8 mouse cellular contexts compared by ENCODE assay signal in the genomic region with DNA sequence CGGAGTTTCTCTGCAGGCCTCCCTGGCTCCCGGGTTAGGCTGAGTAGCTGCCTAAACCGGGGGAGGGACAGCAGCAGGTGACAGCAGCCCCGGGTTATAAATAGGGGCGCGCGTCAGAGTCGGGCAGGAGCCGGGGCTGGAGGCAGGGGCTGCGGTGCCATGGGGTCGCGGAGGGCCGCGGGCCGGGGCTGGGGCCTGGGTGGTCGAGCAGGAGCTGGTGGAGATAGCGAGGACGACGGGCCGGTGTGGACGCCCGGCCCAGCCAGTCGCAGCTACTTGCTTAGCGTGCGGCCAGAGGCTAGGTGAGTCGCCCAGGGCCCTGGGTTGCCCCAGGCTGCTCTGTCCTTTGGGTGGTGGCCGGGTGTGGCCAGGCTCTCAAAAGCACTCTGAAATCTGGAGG. TPM values are rescaled to one million over a fixed set of nuclear protein-coding genes. Genes with fewer than 3 reads are reported as not detected.
DNase-seq lines count a peak whose midpoint lies in the region; ATAC-seq and TF ChIP-seq lines count a peak whose summit lies in the region.

TSS of gene Alpk3 (plus strand) at position 130 of the 400 bp plus-strand sequence.

- H3K27ac ChIP-seq in hindbrain, embryonic 10.5 days = peak within 1 kb of the TSS; percentile 68
- no peak within 1 kb of the TSS for H3K27ac ChIP-seq in hindbrain, embryonic 11.5 days (ENCODE audit: low read depth, low read length)
- H3K27ac ChIP-seq in MEL (ENCODE audit: control insufficient read depth, low read depth, low read length) = no peak within 1 kb of the TSS
- peak within 1 kb of the TSS; percentile 96 for H3K27ac ChIP-seq in heart, embryonic 10.5 days
- no peak within 1 kb of the TSS for H3K27ac ChIP-seq in cerebellum, adult 2 months (ENCODE audit: insufficient read depth, low read length)
- H3K27ac ChIP-seq in forebrain, embryonic 16.5 days (ENCODE audit: low read length) = no peak within 1 kb of the TSS

- TF ChIP-seq RAD21 in MEL (IDR thresholded peaks at IDR 0.05; ENCODE audit: low read depth, low read length) = no peak

- H3K4me1 ChIP-seq in hindbrain, embryonic 10.5 days (replicated peaks) = peaks cover 26% of the 10 kb centered on the region
- H3K4me1 ChIP-seq in hindbrain, embryonic 11.5 days (replicated peaks; ENCODE audit: control insufficient read depth, insufficient read depth, low read length) = no peaks in the 10 kb centered on the region
- peaks cover 5 to 23% of the 10 kb centered on the region in 2 experiments for H3K4me1 ChIP-seq in MEL (ENCODE audit: control insufficient read depth in 1 of 2, insufficient read depth in 2 of 2, low read length in 2 of 2)
- peaks cover 57% of the 10 kb centered on the region for H3K4me1 ChIP-seq in heart, embryonic 10.5 days
- no peaks in the 10 kb centered on the region for H3K4me1 ChIP-seq in cerebellum, adult 2 months (ENCODE audit: control insufficient read depth, insufficient read depth, low read length)
- H3K4me1 ChIP-seq in forebrain, embryonic 16.5 days (replicated peaks; ENCODE audit: control insufficient read depth, insufficient read depth, low read length) = no peaks in the 10 kb centered on the region

- ATAC-seq in hindbrain, embryonic 11.5 days (ENCODE audit: low FRiP score) = no peak
- ATAC-seq in forebrain, embryonic 16.5 days = no peak

- 0 out of 2 replicates have a peak, but pooled peaks cover 6% of the 10 kb centered on the region for H3K9me3 ChIP-seq in hindbrain, embryonic 10.5 days
- no peaks in the 10 kb centered on the region for H3K9me3 ChIP-seq in hindbrain, embryonic 11.5 days (ENCODE audit: control insufficient read depth, low read length)
- H3K9me3 ChIP-seq in MEL (replicated peaks; ENCODE audit: insufficient read depth, low read length) = no peaks in the 10 kb centered on the region
- H3K9me3 ChIP-seq in heart, embryonic 10.5 days = no peaks in the 10 kb centered on the region
- no peaks in the 10 kb centered on the region for H3K9me3 ChIP-seq in forebrain, embryonic 16.5 days (ENCODE audit: control insufficient read depth, low read length)

- 40% methylated on average over 27 of the region's 27 CpGs for WGBS in hindbrain, embryonic 10.5 days
- 31% methylated on average over 19 of the region's 27 CpGs for WGBS in hindbrain, embryonic 11.5 days
- WGBS in heart, embryonic 10.5 days = 4% methylated on average over 27 of the region's 27 CpGs
- 55% methylated on average over 27 of the region's 27 CpGs for WGBS in cerebellum, adult 2 months
- 49% methylated on average over 27 of the region's 27 CpGs for WGBS in forebrain, embryonic 16.5 days

- DNase-seq in hindbrain, embryonic 10.5 days (ENCODE audit: low spot score) = no peak
- DNase-seq in hindbrain, embryonic 11.5 days (ENCODE audit: low spot score) = no peak
- DNase-seq in MEL (ENCODE audit: low read depth, low spot score) = no peak
- DNase-seq in heart, embryonic 10.5 days (ENCODE audit: low spot score) = peak; percentile 90
- DNase-seq in liver = peak; percentile 64
- no peak for DNase-seq in cerebellum, adult 2 months
- DNase-seq in adrenal gland, adult 2 months = no peak

- no peak for TF ChIP-seq POLR2A in MEL (IDR thresholded peaks at IDR 0.05; ENCODE audit: control insufficient read depth in 1 of 2, insufficient read depth in 1 of 2, low read depth in 1 of 2, low read length in 2 of 2, poor library complexity in 1 of 2)
- TF ChIP-seq POLR2A in cerebellum, adult 2 months (IDR thresholded peaks at IDR 0.05; ENCODE audit: borderline replicate concordance, insufficient read depth, low read length) = no peak

- no peak within 1 kb of the TSS for H3K9ac ChIP-seq in hindbrain, embryonic 11.5 days (ENCODE audit: low read depth, low read length)
- H3K9ac ChIP-seq in MEL (ENCODE audit: control insufficient read depth, low read depth, low read length, poor library complexity, severe bottlenecking) = peak within 1 kb of the TSS; percentile 6; the same call in 1 of the 2 replicates
- H3K9ac ChIP-seq in forebrain, embryonic 16.5 days (replicated peaks; ENCODE audit: low read depth, low read length) = no peak within 1 kb of the TSS

- TF ChIP-seq EP300 in MEL (IDR thresholded peaks at IDR 0.05; ENCODE audit: low read depth in 1 of 2, low read length in 2 of 2) = no peak

- TF ChIP-seq CTCF in MEL (IDR thresholded peaks at IDR 0.05 in 2 of 3, conservative IDR thresholded peaks at IDR 0.05 in 1 of 3; ENCODE audit: control insufficient read depth in 1 of 3, insufficient read depth in 1 of 3, low read depth in 2 of 3, low read length in 3 of 3, poor library complexity in 1 of 3, severe bottlenecking in 1 of 3) = no peak
- no peak for TF ChIP-seq CTCF in cerebellum, adult 2 months (IDR thresholded peaks at IDR 0.05; ENCODE audit: borderline replicate concordance, insufficient read depth, low read depth, low read length)

- H3K27me3 ChIP-seq in hindbrain, embryonic 10.5 days (ENCODE audit: insufficient read depth, poor library complexity, severe bottlenecking) = 0 out of 2 replicates have a peak, but pooled peaks cover 3% of the 10 kb centered on the region
- no peaks in the 10 kb centered on the region for H3K27me3 ChIP-seq in hindbrain, embryonic 11.5 days (ENCODE audit: control insufficient read depth, insufficient read depth, low read length)
- no peaks in the 10 kb centered on the region for H3K27me3 ChIP-seq in MEL (ENCODE audit: control insufficient read depth in 1 of 2, insufficient read depth in 2 of 2, low read length in 2 of 2)
- H3K27me3 ChIP-seq in heart, embryonic 10.5 days (ENCODE audit: insufficient read depth, poor library complexity, severe bottlenecking) = no peaks in the 10 kb centered on the region
- H3K27me3 ChIP-seq in cerebellum, adult 2 months (ENCODE audit: control insufficient read depth, insufficient read depth, low read length) = no peaks in the 10 kb centered on the region
- H3K27me3 ChIP-seq in forebrain, embryonic 16.5 days (replicated peaks; ENCODE audit: control insufficient read depth, insufficient read depth, low read length) = no peaks in the 10 kb centered on the region

- H3K79me2 ChIP-seq in MEL (ENCODE audit: control insufficient read depth, insufficient read depth, low read length, poor library complexity) = no peaks in the 10 kb centered on the region

- no peak within 1 kb of the TSS for H3K4me2 ChIP-seq in hindbrain, embryonic 11.5 days (replicated peaks; ENCODE audit: low read depth, low read length)
- H3K4me2 ChIP-seq in forebrain, embryonic 16.5 days (ENCODE audit: low read length) = no peak within 1 kb of the TSS

- no peak within 1 kb of the TSS for H3K4me3 ChIP-seq in hindbrain, embryonic 10.5 days
- H3K4me3 ChIP-seq in hindbrain, embryonic 11.5 days (ENCODE audit: low read depth, low read length) = no peak within 1 kb of the TSS
- peak within 1 kb of the TSS in 1 of 2 experiments; percentile 10; a peak in 1 of 4 replicates for H3K4me3 ChIP-seq in MEL (ENCODE audit: control insufficient read depth in 1 of 2, insufficient read depth in 1 of 2, low read depth in 2 of 2, low read length in 2 of 2)
- H3K4me3 ChIP-seq in heart, embryonic 10.5 days = peak within 1 kb of the TSS; percentile 60
- H3K4me3 ChIP-seq in cerebellum, adult 2 months (replicated peaks; ENCODE audit: insufficient read depth, low read depth, low read length) = no peak within 1 kb of the TSS
- H3K4me3 ChIP-seq in forebrain, embryonic 16.5 days (replicated peaks; ENCODE audit: low read length) = no peak within 1 kb of the TSS

- H3K36me3 ChIP-seq in hindbrain, embryonic 10.5 days = no peaks in the 10 kb centered on the region
- H3K36me3 ChIP-seq in hindbrain, embryonic 11.5 days (ENCODE audit: control insufficient read depth, insufficient read depth, low read length) = no peaks in the 10 kb centered on the region
- peaks cover 0 to 16% of the 10 kb centered on the region in 2 experiments; a peak in 2 of 4 replicates for H3K36me3 ChIP-seq in MEL (ENCODE audit: control insufficient read depth in 1 of 2, insufficient read depth in 2 of 2, low read length in 2 of 2)
- H3K36me3 ChIP-seq in heart, embryonic 10.5 days = peaks cover 7% of the 10 kb centered on the region
- no peaks in the 10 kb centered on the region for H3K36me3 ChIP-seq in forebrain, embryonic 16.5 days (ENCODE audit: control insufficient read depth, insufficient read depth)

TF ChIP-seq in MEL, 35 proteins besides CTCF, POLR2A, EP300 and RAD21:
- TF ChIP-seq NRF1 (IDR thresholded peaks at IDR 0.05; ENCODE audit: insufficient read depth, low read depth, low read length, poor library complexity, severe bottlenecking) = no peak
- no peak for TF ChIP-seq TCF12 (IDR thresholded peaks at IDR 0.05; ENCODE audit: low read depth, low read length)
- TF ChIP-seq MXI1 (IDR thresholded peaks at IDR 0.05; ENCODE audit: low read depth, low read length) = no peak
- no peak for TF ChIP-seq ETS1 (IDR thresholded peaks at IDR 0.05; ENCODE audit: low read depth, low read length)
- no peak for TF ChIP-seq USF2 (IDR thresholded peaks at IDR 0.05; ENCODE audit: borderline replicate concordance in 1 of 2, insufficient read depth in 1 of 2, low read depth in 1 of 2, low read length in 2 of 2)
- no peak for TF ChIP-seq POLR2AphosphoS2 (IDR thresholded peaks at IDR 0.05; ENCODE audit: low read length)
- TF ChIP-seq E2F4 (IDR thresholded peaks at IDR 0.05; ENCODE audit: borderline replicate concordance, low read depth, low read length) = no peak
- TF ChIP-seq CHD1 (IDR thresholded peaks at IDR 0.05; ENCODE audit: low read depth, low read length) = no peak
- TF ChIP-seq MAFK (IDR thresholded peaks at IDR 0.05; ENCODE audit: borderline replicate concordance, low read depth, low read length) = no peak
- no peak for TF ChIP-seq BHLHE40 (IDR thresholded peaks at IDR 0.05; ENCODE audit: borderline replicate concordance, low read depth, low read length)

RNA-seq across cellular contexts. Expression of gene Alpk3, which starts in this region (rescaled TPM):
- 0.04 and 0.07 TPM in 2 replicates for polyA plus RNA-seq in hindbrain, embryonic 10.5 days (2016; fragmentation: Nextera tagmentation; extraction: Ambion mirVana)
- polyA plus RNA-seq in hindbrain, embryonic 11.5 days (2014; fragmentation: Nextera tagmentation; extraction: Ambion mirVana) = 0.13 and 0.14 TPM in 2 replicates
- under 0.01 TPM in 1 of 2 replicates, not detected in the other for total RNA-seq in MEL (2012; rRNA removed)
- polyA plus RNA-seq in MEL (2012; ENCODE audit: insufficient read depth in 1 of 2, insufficient read length in 2 of 2, low read depth in 1 of 2, low replicate concordance in 2 of 2, missing spikeins in 1 of 2) = under 1 TPM in 1 of 2 experiments, not detected in 1; 0.03 TPM
- polyA plus RNA-seq in heart, embryonic 10.5 days (2016; fragmentation: Nextera tagmentation; extraction: Ambion mirVana) = 15.1 and 31.8 TPM in 2 replicates
- 0.15 and 0.17 TPM in 2 replicates for polyA plus RNA-seq in cerebellum, adult 2 months (2012; rRNA removed)
- under 1 TPM; 0.17 to 0.24 TPM for total RNA-seq in adrenal gland, adult 2 months (2021)
- 0.03 TPM in 2 replicates for polyA plus RNA-seq in adrenal gland, adult 2 months (2012; rRNA removed)
- polyA plus RNA-seq in forebrain, embryonic 16.5 days (2015; fragmentation: Nextera tagmentation; extraction: Ambion mirVana) = 0.05 and 0.06 TPM in 2 replicates

Comparison
In these comparisons a context has a peak if more than half of its experiments do, and no peak if none do; other contexts are left out.
1. RNA of gene Alpk3 (polyA plus RNA-seq): 15.1 to 31.8 TPM in heart, embryonic 10.5 days; 0.15 to 0.17 TPM in cerebellum, adult 2 months, 0.13 to 0.14 TPM in hindbrain, embryonic 11.5 days, 0.04 to 0.07 TPM in hindbrain, embryonic 10.5 days, 0.05 to 0.06 TPM in forebrain, embryonic 16.5 days, 0.03 TPM in adrenal gland, adult 2 months and 0.03 TPM in MEL; every median in the first group is over 10 times any median in the second.
2. H3K27ac ChIP-seq: peak in hindbrain, embryonic 10.5 days (single experiment) and heart, embryonic 10.5 days (single experiment); none in hindbrain, embryonic 11.5 days (single experiment), MEL (single experiment), cerebellum, adult 2 months (single experiment) and forebrain, embryonic 16.5 days (single experiment).
3. DNase-seq: peak in heart, embryonic 10.5 days (single experiment) and liver (single experiment); none in hindbrain, embryonic 10.5 days (single experiment), hindbrain, embryonic 11.5 days (single experiment), MEL (single experiment), cerebellum, adult 2 months (0 of 2) and adrenal gland, adult 2 months (single experiment).